In the genomic region with DNA sequence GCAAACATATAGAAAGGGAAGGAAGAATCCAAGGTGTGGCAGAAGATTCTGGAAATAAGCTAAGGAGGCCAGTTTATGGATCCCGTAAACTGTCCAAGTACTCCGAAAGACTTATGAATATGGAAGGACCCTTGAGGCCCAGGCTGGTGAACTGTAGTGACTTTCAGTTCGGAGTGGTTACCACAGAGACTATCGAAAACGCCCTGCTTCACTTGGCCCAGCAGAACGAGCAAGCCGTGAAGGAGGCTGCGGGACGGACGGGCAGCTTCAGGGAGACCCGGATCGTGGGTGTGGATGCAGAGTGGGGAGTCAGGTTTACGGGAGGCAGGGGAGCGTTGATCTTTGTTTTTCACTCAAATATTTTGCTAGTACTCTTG, we compare ENCODE assay signal across 8 mouse cellular contexts. TPM values are rescaled to one million over a fixed set of nuclear protein-coding genes. Genes with fewer than 3 reads are reported as not detected.
A peak's percentile ranks its signal among the peaks of the same experiment; 100 is the strongest.
DNase-seq lines count a peak whose midpoint lies in the region; ATAC-seq and TF ChIP-seq lines count a peak whose summit lies in the region.

No protein-coding gene starts in this region.

- ATAC-seq in liver, embryonic 12.5 days = peak; percentile 53

- H3K9ac ChIP-seq in liver, embryonic 12.5 days = peak overlapping the region; percentile 83

- peaks cover 15% of the 10 kb centered on the region for H3K4me1 ChIP-seq in thymus, adult 2 months (replicated peaks; ENCODE audit: control insufficient read depth, insufficient read depth, low read length)
- peaks cover 38% of the 10 kb centered on the region for H3K4me1 ChIP-seq in liver, embryonic 12.5 days

- peak overlapping the region; percentile 88 for H3K4me2 ChIP-seq in liver, embryonic 12.5 days

- H3K27me3 ChIP-seq in thymus, adult 2 months (ENCODE audit: control insufficient read depth, insufficient read depth, low read length) = no peaks in the 10 kb centered on the region
- H3K27me3 ChIP-seq in liver, embryonic 12.5 days (replicated peaks) = peaks cover 6% of the 10 kb centered on the region; the same call in 1 of the 2 replicates

- H3K36me3 ChIP-seq in thymus, adult 2 months (ENCODE audit: control insufficient read depth, insufficient read depth, low read length) = no peaks in the 10 kb centered on the region
- peaks cover 22% of the 10 kb centered on the region for H3K36me3 ChIP-seq in liver, embryonic 12.5 days

- H3K9me3 ChIP-seq in liver, embryonic 12.5 days (replicated peaks) = no peaks in the 10 kb centered on the region

- intact Hi-C loops in left cerebral cortex, postnatal 4 days (cut with DNase I) = no loop called here

- no peak overlapping the region for H3K27ac ChIP-seq in thymus, adult 2 months (ENCODE audit: control insufficient read depth, insufficient read depth, low read length)
- peak overlapping the region; percentile 84 for H3K27ac ChIP-seq in liver, embryonic 12.5 days

- no peak for TF ChIP-seq POLR2A in thymus, adult 2 months (IDR thresholded peaks at IDR 0.05; ENCODE audit: control insufficient read depth, extremely low read depth, insufficient read depth, low read length, poor library complexity)

- TF ChIP-seq CTCF in thymus, adult 2 months (IDR thresholded peaks at IDR 0.05; ENCODE audit: borderline replicate concordance, control insufficient read depth, extremely low read depth, insufficient read depth, low read length, poor library complexity) = no peak

- 67% methylated on average over 14 of the region's 14 CpGs for WGBS in thymus, adult 2 months
- WGBS in liver, embryonic 12.5 days (ENCODE audit: insufficient replicate concordance) = 52% methylated on average over 14 of the region's 14 CpGs

- peak overlapping the region; percentile 33 for H3K4me3 ChIP-seq in thymus, adult 2 months (ENCODE audit: control insufficient read depth, insufficient read depth, low read length)
- peak overlapping the region; percentile 85 for H3K4me3 ChIP-seq in liver, embryonic 12.5 days

- DNase-seq in adrenal gland, postnatal 14 days = peak; percentile 15
- DNase-seq in adrenal gland, postnatal 4 days (ENCODE audit: low spot score in 2 of 2) = no peak
- DNase-seq in thymus, adult 2 months = no peak
- no peak for DNase-seq in thymus, postnatal 25 days
- DNase-seq in testis, postnatal 10 days (ENCODE audit: low spot score) = peak; percentile 48
- no peak for DNase-seq in left cerebral cortex, postnatal 4 days
- no peak for DNase-seq in layer of hippocampus, adult 9-10 months (ENCODE audit: low spot score)

RNA-seq across cellular contexts. Expression of a gene that starts 0.3 kb away (rescaled TPM):
- 79.4 and 80.1 TPM in 2 replicates for total RNA-seq in adrenal gland, postnatal 14 days (2021)
- 10 to 100 TPM; 62.9 to 67.1 TPM for total RNA-seq in adrenal gland, postnatal 4 days (2021)
- polyA plus RNA-seq in thymus, adult 2 months (2012; rRNA removed) = 245 and 273 TPM in 2 replicates
- polyA plus RNA-seq in liver, embryonic 12.5 days (2016; fragmentation: Nextera tagmentation; extraction: Ambion mirVana) = 144 and 150 TPM in 2 replicates
- total RNA-seq in left cerebral cortex, postnatal 4 days (2021) = 10 to 100 TPM; 80.2 to 87.2 TPM

RNA-seq across cellular contexts. Expression of a gene that starts 0.4 kb away (rescaled TPM):
- total RNA-seq in adrenal gland, postnatal 14 days (2021) = 0.44 and 0.86 TPM in 2 replicates
- total RNA-seq in adrenal gland, postnatal 4 days (2021) = 1 to 10 TPM; 1.1 to 1.3 TPM
- polyA plus RNA-seq in thymus, adult 2 months (2012; rRNA removed) = 0.71 and 0.84 TPM in 2 replicates
- polyA plus RNA-seq in liver, embryonic 12.5 days (2016; fragmentation: Nextera tagmentation; extraction: Ambion mirVana) = 0.74 and 1.3 TPM in 2 replicates
- total RNA-seq in left cerebral cortex, postnatal 4 days (2021) = under 1 TPM; 0.30 to 0.68 TPM

RNA-seq across cellular contexts. Expression of a gene that starts 18.8 kb away (rescaled TPM):
- 3.4 and 3.6 TPM in 2 replicates for total RNA-seq in adrenal gland, postnatal 14 days (2021)
- 10 to 100 TPM in 1 of 2 experiments, 1 to 10 TPM in 1; 3.8 to 20.0 TPM for total RNA-seq in adrenal gland, postnatal 4 days (2021)
- polyA plus RNA-seq in thymus, adult 2 months (2012; rRNA removed) = 1.2 TPM in 2 replicates
- 11.3 and 12.3 TPM in 2 replicates for polyA plus RNA-seq in liver, embryonic 12.5 days (2016; fragmentation: Nextera tagmentation; extraction: Ambion mirVana)
- 1 to 10 TPM; 5.4 to 6.2 TPM for total RNA-seq in left cerebral cortex, postnatal 4 days (2021)

RNA-seq across cellular contexts. Expression of a gene that starts 22.9 kb away (rescaled TPM):
- 135 and 147 TPM in 2 replicates for total RNA-seq in adrenal gland, postnatal 14 days (2021)
- 100 to 1,000 TPM; 144 to 147 TPM for total RNA-seq in adrenal gland, postnatal 4 days (2021)
- polyA plus RNA-seq in thymus, adult 2 months (2012; rRNA removed) = 176 and 192 TPM in 2 replicates
- polyA plus RNA-seq in liver, embryonic 12.5 days (2016; fragmentation: Nextera tagmentation; extraction: Ambion mirVana) = 115 and 119 TPM in 2 replicates
- total RNA-seq in left cerebral cortex, postnatal 4 days (2021) = 100 to 1,000 TPM; 141 to 144 TPM

RNA-seq across cellular contexts. Expression of a gene that starts 25.7 kb away (rescaled TPM):
- 116 and 120 TPM in 2 replicates for total RNA-seq in adrenal gland, postnatal 14 days (2021)
- 100 to 1,000 TPM; 106 to 111 TPM for total RNA-seq in adrenal gland, postnatal 4 days (2021)
- polyA plus RNA-seq in thymus, adult 2 months (2012; rRNA removed) = 88.3 and 92.6 TPM in 2 replicates
- polyA plus RNA-seq in liver, embryonic 12.5 days (2016; fragmentation: Nextera tagmentation; extraction: Ambion mirVana) = 106 TPM in 2 replicates
- 10 to 100 TPM; 76.2 to 77.1 TPM for total RNA-seq in left cerebral cortex, postnatal 4 days (2021)

Comparison
In these comparisons a context has a peak if more than half of its experiments do, and no peak if none do; other contexts are left out.
1. DNase-seq: peak in adrenal gland, postnatal 14 days (single experiment) and testis, postnatal 10 days (single experiment); none in adrenal gland, postnatal 4 days (0 of 2), thymus, adult 2 months (single experiment), thymus, postnatal 25 days (single experiment), left cerebral cortex, postnatal 4 days (single experiment) and layer of hippocampus, adult 9-10 months (single experiment).